Mouse (Mus musculus): Measurements from ENCODE around the gene Gpr37l1.
A peak's percentile ranks its signal among the peaks of the same experiment; 100 is the strongest.
"Not testable (repeated sequence)": the region's sequence is repeated elsewhere in the genome, so short reads cannot be mapped to it uniquely, and the experiment has no call there.

Gene Gpr37l1

DNA sequence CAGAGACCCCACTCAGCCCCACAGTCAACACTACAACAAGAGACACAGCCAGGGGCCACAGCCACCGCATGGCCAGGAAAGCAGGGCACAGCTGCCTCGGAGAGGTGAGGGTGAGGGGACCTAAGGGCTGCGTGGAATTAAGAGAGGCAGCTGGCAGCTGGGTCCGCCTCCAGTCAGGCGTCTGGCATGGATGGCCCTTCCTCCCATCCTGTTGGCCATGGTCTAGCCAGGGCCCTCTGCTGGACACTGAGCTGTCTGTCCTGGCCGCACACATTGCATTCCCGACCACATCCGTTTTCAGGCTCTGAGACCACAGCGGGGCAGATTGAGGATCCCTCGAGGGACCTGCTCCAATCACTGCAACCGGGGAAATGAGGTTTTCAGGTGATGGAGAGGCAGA is at the start of gene Gpr37l1:
Gpr37l1 (minus strand) TSS at position 247 of the 400 bp plus-strand sequence.
- DNase-seq, result peak in 1 of 2 experiments; percentile 50

DNA sequence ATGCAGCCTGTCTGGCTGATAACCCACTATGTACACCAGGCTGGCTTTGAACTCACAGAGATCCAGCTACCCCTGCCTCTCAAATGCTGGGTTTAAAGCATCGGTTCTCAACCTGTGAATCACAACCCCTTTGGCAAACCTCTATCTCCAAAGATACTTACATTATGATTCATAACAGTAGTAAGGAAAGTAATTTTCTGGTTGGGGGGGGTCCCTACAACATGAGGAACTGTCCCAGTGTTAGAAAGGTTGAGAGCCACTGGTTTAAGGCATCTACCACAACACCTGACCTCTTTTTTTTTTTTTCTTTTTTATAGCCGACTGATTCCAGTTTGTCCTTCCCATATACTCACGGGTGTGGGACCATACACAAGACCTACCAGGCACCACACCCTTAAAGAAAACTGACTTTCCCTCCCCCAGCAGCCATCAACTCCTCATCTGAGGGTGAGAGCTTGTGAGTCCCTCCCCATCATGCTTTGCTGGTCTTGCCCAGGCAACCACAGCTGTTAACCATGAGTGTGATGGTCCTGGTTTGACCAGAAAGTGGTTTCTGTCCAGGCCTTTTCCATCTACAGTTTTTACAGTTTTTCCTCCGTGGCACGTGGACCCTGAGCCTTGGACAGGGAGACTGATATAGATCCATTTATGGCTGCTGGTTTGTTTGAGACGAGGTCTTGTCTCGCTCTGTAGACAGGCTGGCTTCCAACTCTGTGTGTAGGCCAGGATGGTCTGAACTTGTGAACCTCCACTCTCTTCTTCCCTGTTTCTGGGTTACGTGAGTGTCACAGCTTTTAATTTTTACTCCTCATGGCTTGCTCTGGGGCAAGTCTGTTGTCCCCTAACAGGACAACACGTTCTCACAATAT is 46.5 kb upstream of the Gpr37l1 start:
- DNase-seq, result no peak

DNA sequence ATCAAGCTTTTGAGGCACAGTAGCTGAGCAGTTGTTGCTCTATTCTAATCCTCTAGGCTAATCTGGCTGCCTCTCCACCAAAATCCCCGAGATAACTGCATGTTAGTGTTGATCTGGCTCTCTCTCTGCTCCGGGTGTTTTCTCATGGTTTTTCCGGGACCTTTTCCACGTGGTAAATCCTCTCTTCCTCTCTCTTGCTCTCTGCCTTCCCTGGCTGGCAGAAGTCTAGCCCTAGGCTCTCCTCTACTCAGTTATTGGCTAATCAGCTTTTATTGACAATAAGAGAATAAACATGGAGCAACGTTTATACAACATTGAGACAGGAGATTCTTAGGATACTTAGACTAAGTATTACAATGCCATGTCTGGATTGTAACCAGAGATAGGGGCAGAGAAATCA is 42.9 kb upstream of the Gpr37l1 start:
- DNase-seq, result no peak

DNA sequence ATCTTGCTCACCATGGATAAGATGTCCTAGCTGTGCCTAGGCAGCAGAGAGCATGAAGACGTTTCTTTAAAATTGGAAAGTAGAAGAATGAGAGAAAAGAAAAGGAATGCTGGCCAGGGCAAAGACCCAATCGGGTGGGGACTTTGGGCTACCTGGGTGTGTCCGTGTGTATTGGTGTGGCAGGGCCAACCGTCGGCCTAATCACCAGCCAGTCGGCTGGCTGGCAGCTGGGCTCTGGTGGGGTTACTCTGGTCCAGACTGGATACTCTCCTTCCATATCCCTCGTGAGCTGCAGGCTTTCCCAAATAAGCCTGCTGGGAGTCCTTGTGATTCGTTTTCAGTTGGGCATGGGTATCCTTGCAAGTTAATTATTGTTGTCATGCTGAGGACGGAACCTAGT is 41.2 kb upstream of the Gpr37l1 start:
- no peak for DNase-seq

DNA sequence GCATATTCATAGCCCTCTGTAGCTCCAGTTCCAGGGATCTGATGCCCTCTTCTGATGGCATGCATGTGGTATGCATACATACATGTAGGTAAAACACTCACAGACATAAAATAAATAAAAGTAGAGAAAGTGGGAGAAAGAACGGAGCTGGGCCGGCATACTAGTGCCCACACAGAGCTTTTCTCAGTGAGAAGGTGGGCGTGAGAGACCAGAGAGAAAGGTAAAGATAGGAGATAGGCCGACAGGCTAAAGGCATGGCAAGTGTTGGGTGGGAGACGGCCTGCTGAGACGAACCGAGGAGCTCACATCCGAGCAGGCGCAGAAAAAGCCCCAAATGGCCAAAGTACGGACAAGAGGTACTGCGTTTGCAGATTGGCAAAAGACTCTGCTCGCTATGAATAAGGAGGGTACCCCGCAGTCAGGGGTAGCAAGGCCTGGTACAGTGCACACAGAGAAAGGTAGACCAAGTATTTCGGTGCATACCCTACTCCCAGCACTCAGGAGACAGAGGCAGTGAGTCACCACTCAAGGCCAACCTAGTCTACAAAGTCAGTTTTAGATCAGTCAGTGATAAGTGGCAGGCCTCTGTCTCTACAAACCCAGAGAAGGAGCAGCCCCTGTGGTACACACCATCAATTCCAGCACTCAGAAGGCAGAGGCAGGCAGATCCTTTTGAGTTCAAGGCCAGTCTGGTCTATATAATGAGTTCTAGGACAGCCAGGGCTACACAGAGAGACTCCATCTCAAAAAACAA is 39.3 kb upstream of the Gpr37l1 start:
- no peak for DNase-seq

DNA sequence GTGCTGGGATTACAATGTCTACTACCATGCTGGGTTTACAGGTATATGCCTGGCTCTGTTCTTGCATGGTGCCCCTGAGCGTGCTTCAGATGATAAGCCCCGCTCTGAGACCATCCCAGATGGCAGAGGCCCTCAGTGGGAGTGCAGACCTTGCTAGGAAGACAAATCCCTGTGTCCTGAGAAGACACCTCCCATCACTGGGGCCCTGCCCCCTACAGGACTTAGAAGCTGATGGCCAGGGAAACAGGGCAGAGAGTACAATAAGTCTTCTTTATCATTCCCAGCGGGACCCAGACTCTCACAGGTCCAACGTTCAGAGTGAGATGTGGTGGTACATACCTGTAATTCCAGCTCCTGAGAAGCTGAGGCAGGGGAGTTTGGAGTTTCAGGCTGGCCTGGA is 37.8 kb upstream of the Gpr37l1 start:
- no peak for DNase-seq

DNA sequence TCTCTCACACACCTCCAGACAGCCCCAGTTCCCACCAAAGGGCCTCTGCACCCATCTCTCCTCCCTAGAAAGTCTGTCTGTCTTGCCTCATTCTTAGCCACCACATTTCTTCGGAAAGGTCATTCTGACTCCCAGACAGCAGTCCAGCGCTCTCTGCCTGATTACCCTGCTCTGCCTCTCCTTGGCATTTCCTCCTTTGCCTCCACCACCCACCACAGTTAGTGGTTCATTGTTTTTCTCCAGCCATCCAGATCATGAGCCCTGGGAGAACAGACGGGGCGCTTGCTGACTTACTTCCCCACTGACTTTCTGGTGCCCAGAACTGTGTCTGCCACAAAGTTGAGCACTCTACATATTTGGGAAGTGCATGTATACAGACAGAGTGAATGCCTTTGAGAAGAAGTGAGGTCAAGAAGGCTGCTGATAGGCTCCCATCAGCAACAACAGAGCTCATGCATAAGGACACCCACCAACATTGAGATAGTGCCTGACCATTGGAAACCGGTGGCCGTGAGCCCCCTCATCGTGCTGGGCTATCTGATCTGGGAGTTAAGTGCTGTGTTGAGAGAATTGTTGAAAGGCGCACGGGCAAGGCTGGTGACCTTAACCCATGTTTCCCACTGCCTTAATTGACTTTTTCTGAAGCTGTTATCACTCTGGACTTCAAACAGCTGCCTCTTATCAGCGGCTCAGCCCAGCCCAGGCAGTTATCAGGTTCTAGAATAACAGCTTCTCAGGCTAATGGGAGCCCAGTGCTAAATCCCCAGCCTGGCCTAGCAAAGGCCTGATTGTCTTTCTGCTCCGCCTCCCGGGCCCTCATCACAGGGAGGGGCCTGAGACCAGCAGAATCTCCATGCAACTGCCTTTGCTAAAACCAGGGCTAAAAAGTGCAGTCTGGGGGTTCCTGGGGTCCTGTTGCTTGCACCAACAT is 37.0 kb upstream of the Gpr37l1 start:
- no peak for DNase-seq

DNA sequence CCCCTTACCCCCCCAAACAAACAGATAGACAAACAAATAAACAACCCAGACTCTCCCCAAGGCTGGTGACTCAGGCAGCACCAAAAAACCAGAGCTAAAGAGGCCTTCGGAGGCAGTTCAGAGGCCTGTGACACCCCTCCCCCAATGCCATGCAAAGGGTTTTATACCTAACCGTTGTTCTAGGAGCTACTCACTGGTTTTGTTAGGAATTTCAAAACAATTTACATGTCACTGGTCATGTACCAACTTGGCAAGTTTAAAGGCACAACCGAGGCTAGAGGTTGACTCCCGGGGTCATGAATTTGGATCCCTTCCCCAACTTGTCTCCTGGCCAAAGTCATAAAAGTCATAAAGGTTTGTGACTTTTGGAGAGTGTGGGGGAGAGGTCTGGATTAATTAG is 32.9 kb upstream of the Gpr37l1 start:
- DNase-seq, result no peak

DNA sequence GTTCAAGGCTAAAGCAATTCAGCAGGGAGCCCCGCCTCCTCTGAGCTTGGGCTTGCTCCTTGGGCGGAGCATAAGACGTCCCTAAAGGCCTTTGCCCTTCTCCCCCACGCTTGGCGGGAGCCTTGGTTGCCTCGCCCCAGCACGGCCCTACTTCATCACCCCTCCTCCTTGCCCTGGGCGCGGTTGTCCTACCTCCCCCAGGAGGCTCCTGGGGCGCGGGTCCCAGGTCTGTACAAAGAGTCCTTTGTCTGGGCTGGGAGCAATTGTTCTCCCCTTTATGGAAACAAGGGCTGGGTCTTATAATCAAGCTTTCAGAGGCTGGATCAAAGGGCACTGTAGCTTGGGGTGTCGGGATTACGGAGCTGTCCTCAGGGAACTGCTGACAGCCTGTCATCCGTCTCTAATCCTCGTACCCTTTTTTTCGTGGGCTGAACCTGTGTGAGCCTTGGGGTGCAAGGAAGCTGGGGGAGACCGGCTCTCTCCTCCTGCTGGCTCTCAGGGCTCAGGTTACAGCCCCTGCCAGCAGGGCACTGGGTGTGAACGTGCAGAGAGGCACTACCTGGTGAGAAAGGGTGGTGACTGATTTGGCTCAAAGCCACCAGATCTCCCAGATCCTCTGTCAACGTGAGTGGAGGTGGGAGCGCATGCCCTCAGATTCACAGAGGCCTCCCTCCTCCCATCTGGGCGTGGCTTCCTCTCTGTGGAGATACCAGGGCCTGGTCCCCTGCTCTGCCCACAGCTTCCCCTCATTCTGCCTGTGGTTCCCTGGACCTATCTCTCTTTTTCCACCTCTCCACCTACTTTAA is 31.7 kb upstream of the Gpr37l1 start:
- DNase-seq, result peak; percentile 70 to 82

DNA sequence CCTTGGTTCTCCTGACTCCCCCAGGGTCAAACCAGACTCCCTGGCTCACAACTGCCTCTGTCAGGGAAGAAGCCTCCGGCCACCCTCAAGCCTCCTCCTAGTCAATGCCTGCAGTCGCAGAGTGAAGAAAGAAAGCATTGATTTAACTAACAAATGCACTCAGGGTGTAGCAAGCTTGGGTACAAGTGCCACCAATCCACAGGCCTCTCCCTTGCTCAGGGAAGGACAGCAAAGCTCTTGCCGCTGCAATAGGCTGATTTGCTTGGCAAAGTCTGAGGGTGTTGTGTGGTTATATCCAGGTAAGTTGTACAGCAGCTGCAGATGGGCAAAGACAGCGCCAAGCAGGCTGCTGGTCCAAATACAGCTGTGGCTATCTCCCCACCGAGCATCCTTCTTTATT is 30.9 kb upstream of the Gpr37l1 start:
- DNase-seq, result no peak

DNA sequence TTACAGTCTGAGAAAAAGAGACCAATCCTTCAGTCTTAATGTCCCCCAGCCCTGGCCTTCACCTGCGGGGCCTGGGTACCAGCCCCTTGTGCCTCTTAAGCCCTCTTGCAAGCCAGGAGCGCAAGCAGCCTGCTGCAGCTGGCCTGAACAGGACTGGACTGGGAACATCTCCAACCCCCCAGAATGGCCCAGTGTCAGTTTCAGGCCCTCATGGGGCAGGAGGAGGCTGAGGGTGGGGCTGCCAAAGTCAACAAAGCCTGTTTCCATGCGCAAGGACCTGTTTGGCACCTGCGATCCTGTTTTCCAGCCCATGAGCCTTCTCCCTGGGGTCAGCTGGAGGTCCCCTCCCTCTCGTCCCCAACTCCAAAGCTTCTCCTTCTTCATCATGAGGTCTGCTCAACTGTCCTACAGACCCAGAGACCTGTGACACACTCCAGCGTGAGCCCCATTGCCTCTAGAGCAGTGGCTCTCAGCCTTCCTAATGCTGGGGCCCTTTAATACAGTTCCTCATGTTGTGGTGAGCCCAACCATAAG is 28.5 kb upstream of the Gpr37l1 start:
- peak; percentile 37 to 74 for DNase-seq

DNA sequence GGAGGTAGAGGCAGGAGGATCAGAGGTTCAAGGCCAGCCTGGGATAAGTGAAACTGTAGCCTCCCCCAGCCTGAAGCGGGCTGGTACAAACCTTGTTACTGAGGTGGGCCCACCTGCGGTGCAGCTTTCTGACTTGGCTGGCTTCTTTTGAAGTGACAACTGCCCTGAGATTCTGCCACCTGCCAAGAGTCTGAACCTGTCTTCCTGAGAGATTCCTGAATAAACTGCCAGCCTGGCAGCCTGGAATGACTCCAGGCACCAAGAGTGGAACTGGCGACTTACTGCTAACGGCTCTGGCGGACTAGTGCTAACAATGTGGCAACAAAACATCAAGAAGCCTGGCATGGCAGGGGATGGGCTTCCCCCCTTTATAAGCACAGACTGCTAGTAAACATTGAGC is 26.9 kb upstream of the Gpr37l1 start:
- peak in 1 of 2 experiments; percentile 51 for DNase-seq

DNA sequence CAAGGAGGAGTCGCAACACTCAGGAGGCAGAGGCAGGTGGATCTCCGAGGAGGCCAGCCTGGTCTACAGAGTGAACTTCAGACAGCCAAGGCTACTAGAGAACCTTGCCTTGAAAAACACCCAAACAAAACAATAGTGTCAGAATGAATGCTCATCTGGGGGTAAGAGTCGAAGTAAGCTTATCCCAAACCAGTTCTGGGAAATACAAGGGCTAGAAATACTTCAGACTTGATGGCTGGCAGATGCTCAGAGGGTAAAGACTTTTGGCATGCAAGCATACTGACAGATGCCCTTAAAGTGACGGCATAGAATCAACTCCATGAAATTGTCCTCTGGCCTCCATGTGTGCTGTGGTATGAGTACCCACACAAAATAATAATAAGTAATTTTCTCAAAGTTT is 21.7 kb upstream of the Gpr37l1 start:
- no peak for DNase-seq

DNA sequence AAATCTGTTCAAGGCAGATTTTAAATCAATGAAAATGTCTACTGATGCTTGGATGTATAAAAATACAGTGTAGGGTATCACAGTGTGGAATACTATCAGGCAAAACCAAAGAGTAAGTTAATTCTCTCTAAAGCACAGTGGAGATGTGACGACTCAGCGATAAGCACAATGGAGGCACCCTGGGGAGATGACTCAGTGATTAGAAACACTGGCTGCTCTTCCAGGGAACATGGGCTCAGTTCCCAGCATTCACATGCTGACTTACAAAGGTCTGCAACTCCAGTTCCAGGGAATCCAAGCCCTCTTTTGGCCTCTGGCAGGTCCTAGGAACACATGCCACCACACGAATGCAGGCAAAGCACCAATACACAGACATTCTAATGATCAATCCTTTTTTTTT is 20.7 kb upstream of the Gpr37l1 start:
- DNase-seq, result peak in 1 of 2 experiments; percentile 48

DNA sequence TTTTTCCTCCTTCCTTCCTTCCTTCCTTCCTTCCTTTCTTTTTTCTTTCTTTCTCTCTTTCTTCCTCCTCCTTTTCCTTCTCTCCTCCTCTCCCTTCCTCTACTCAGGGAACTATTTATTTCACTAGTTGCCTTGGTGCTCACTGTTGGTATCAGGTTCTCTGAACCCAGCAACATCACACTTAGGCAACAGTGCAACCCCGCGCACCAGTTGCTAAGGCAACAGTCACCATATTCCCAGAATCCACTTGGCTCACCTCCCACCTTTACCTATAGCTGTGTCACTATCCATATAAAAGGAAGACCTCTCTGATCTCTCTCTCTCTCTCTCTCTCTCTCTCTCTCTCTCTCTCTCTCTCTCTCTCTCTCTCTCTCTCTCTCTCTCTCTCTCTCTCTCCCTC is 19.5 kb upstream of the Gpr37l1 start:
- not testable (repeated sequence) for DNase-seq

DNA sequence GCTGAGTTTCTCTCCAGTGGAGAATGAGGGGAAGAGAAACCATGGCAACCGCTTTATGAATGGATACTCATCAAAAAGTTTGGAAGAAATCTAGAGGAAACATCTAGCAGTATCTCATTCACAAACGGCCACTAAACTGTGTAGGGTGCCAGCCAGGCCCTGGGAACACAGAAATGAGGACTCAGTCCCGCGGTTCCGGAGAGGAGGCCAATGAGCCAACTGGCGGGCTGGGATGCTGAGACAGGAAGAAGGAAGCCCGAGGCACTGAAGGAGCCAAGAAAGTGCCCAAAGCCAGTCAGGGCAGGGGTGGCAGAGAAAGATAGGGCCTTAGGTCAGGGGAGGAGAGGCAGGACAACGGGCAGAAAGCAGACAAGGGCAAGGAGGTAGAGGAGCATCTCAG is 18.9 kb upstream of the Gpr37l1 start:
- DNase-seq, result no peak

DNA sequence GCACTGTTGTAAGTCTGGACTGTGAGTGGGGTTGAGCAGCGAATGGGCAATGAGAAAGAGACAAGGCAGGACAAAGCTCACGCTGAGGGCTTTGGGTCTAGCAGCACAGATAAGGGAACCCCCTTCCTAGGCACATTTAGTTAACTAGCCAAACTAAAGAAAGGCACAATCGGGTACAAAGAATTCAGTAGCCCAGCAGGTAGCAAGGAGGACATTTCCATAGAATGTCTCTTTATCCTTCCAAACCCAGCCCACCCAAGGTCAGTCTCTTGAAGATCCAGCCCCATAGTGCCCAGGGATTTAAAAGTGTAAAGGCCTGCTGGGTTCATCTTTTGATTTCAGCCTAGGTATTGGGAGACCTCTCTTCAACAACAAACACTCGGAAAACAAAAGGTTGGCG is 18.5 kb upstream of the Gpr37l1 start:
- DNase-seq, result no peak

DNA sequence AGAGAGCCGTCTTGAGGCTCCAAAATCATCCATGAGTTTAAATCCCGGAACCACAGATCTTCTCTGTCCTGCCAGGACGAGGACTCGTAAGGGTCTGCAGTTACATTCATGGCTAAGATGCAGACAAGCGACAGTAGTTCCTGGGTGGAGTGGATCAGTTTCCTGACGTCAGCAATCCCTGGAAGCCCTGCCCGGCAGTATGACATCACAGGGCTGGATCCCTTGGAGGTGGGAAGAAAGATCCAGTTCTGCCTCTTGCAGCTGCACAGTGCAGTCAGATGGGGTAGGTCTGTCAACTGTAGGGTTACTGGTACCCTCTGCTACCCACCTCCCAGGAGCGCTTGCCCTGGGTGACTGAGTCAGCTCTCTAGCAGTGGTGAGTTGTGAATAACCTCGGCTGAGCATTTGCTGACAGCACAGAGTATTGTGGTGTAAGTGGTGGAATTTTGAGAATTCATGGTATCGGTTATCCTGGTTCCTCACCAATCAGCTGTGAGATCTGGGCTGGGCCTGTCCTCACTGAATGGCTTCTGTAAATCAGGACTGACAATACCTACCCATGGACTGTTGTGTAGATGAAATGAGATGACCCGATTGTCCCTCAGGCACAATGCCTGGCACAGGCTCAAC is 16.6 kb upstream of the Gpr37l1 start:
- DNase-seq, result no peak

DNA sequence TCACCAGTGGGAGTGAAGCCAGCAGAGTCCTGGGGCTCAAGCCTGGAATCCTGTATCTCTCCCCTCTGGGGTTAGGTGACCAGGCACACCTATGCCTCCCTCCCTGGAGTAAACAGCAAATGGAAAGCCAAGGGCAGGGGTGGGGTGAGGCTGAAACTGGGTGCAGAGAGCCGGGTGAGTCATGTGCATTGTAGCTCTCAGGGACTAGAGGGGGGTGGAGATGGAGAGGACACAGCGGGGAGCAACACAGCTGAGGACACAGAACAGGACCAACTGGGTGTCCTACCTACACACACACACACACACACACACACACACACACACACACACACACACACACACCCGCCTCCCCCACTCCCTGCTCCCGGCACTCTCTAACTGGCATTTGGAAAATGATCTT is 16.0 kb upstream of the Gpr37l1 start:
- peak in 1 of 2 experiments; percentile 53 for DNase-seq

DNA sequence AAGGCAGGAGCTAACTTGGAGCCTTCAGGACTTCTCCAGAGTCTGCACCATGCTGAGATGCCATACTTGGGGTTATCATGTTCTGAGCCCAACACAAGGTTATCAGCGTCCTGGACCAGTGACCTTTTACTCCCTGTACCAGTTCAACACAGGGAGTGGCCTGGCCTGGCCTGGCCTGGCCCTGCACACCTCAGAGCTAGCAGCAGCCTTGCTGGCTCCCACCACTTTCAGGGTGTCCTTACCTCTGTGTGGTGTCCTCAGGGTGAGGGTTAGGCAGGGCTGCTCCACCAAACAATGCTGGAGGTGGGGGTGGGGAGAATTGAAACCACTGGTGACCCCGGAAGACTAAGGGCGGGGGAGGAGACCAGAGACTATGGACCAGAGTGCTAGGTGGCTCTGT is 15.5 kb upstream of the Gpr37l1 start:
- no peak for DNase-seq

DNA sequence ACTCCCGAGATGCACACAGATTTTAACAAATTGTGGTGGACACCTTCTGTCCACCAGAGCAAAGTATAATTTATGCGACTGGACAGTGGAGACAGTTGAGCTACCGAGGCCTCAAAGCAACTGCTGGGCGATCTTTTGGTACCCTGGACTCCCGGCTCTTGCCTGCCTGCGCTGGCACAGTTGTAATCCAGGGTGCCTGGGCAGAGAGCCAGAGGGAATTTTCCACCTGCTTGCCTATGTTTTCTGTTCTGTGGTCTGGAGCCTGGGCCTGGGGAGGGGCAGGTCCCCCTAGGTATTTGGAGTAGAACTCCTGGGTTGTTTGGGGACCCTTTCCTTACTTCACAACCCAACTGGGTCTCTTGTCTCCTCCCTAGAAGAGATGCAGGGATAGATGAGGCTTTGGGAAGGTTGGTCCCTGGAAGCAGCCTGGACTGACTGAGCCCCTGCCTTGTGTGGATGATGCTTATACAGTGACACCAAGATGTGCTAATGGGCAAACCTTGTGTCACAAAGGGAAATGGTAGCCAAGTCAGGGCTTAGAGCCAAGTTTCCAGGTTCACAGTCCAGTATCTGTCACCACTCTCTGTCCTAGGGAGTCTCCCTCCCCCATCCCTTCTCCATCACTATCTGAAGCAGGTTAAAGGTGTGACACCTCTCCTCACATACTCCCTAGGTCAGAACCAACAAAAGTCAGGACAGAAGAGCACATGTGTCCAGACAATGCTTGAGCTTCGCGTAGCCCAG is 14.6 kb upstream of the Gpr37l1 start:
- peak; percentile 91 to 93 for DNase-seq
